Mouse (Mus musculus) erythroblast, embryonic 14.5 days (primary cell): ENCODE results near the gene Gm7138. TPM values are rescaled to one million over a fixed set of nuclear protein-coding genes. Genes with fewer than 3 reads are reported as not detected.
"Not testable (repeated sequence)": the region's sequence is repeated elsewhere in the genome, so short reads cannot be mapped to it uniquely, and the experiment has no call there.

Experiments
- H3K27me3 ChIP-seq: 2 replicates; pipeline ENCODE4 v1.6.1; 2012; ENCODE audit warnings: inconsistent platforms; ENCODE audit not compliant: control insufficient read depth
- H3K36me3 ChIP-seq: 2 replicates; pipeline ENCODE4 v1.6.1; 2012; ENCODE audit warnings: mild to moderate bottlenecking, inconsistent platforms; ENCODE audit not compliant: control insufficient read depth
- H3K4me1 ChIP-seq: 2 replicates; pipeline ENCODE4 v1.6.1; 2012; ENCODE audit warnings: inconsistent platforms; ENCODE audit not compliant: control insufficient read depth
- H3K4me3 ChIP-seq: replicated peaks from 2 replicates; pipeline ENCODE3; 2012; ENCODE audit warnings: moderate library complexity, mild to moderate bottlenecking, inconsistent platforms
- H3K9me3 ChIP-seq: 2 replicates; pipeline ENCODE4 v1.6.1; 2012; ENCODE audit warnings: low read length, inconsistent platforms, mixed read lengths; ENCODE audit not compliant: control insufficient read depth
- GATA1 ChIP-seq: IDR thresholded peaks from 2 replicates; pipeline ENCODE4 v1.6.1; 2012; ENCODE audit warnings: low read length, inconsistent platforms, mixed read lengths
- TAL1 ChIP-seq: IDR thresholded peaks from 3 replicates; pipeline ENCODE4 v1.6.1; 2012; ENCODE audit warnings: low read length, inconsistent platforms, mixed read lengths
- polyA plus RNA-seq: library from polyadenylated mRNA; stranded (reverse); fragments of >175 nt; gene quantifications from 2 replicates; pipeline ENCODE4 v1.2.3, GENCODE M21; 2012

The Gm7138 gene
- polyA plus RNA-seq = not detected in 2 replicates

DNA sequence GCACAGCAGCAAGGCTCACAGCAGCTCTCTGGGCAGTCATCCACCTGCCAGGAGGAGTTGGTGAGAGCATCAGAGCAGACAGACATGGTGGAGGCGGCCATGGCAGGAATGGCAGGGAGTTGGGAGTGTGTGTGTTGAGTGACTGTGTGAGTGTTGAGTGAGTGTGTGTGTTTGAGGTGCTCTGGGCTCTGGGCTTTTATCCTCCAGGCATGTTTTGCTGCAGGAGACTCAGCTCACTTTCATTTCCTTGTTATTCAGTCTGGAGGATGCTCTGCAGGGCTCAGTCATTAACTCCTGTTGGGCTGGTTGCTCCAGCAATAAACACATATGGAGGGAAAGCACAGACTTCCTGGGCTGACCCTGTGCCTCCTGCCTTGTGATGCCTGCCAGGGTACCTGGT lies at the start of gene Gm7138:
Gene Gm7138, minus strand, starts transcription at position 101 of the 400 bp plus-strand sequence.
- H3K27me3 ChIP-seq, H3K4me3 ChIP-seq, H3K9me3 ChIP-seq, H3K36me3 ChIP-seq, H3K4me1 ChIP-seq: not testable (repeated sequence)

DNA sequence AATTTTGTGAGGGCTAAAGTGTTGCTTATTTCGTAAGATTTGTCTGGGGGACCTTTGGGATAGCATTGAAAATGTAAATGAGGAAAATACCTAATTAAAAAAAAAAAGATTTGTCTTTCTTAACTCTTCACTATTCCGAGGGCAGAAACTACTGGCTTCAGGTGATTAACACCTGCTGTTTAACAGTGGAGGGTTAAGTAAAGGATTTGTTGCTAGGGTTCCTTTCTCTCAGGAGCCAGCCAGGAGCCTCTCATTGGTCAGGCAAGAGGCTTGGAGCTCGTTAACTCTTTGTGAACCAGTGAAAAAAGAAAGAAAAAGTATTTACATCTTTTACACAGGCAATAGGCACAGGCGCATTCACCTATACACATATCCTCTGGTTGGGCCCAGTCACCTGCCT lies 42.5 kb upstream of the Gm7138 start:
- H3K36me3 ChIP-seq = no peaks in the 10 kb centered on the region
- H3K4me3 ChIP-seq = no peak overlapping the region
- TF ChIP-seq TAL1 (no peak), GATA1 (no peak)
- H3K27me3 ChIP-seq = no peaks in the 10 kb centered on the region
- H3K9me3 ChIP-seq = no peaks in the 10 kb centered on the region; the same call in 1 of the 2 replicates
- no peaks in the 10 kb centered on the region for H3K4me1 ChIP-seq

DNA sequence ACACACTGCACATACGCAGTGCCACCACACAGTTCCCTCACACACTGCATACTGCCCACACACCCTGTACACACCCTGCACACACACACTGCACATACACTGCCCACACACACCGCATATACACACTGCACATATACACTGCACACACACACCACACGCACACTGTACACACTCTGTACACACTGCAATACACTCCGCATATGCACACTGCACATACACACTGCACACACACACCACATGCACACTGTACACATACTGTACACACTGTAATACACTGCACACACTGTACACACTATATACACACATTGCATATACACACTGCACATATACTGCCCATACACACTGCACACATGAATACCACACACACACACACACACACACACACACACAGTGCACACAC lies 41.8 kb upstream of the Gm7138 start:
- Histone ChIP-seq H3K27me3 (no peaks in the 10 kb centered on the region), H3K4me1 (no peaks in the 10 kb centered on the region), H3K4me3 (no peak overlapping the region), H3K36me3 (no peaks in the 10 kb centered on the region), H3K9me3 (no peaks in the 10 kb centered on the region; the same call in 1 of the 2 replicates)
- TF ChIP-seq GATA1 = no peak
- no peak for TF ChIP-seq TAL1

DNA sequence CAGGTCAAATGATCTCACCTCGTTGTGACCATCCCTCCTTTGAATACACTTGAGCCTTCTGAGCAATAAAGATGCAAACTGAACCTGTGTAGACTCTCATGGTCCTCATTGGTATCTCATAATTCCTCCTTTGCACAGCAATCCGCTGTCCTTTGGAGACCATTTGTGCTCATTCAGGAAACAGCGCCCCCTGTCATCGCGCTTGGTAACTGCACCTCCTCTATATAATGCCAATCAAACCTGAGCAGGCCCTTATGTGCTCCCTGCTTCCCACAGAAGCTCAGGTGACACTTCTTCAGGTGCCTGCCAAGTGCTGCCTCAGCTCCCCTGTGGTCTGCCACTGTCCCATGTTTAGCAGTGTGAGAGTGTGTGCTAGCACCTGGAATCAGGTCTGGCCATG lies 38.8 kb upstream of the Gm7138 start:
- Histone ChIP-seq H3K9me3 (no peaks in the 10 kb centered on the region; the same call in 1 of the 2 replicates), H3K36me3 (no peaks in the 10 kb centered on the region), H3K4me3 (no peak overlapping the region), H3K4me1 (no peaks in the 10 kb centered on the region), H3K27me3 (no peaks in the 10 kb centered on the region)
- TF ChIP-seq TAL1 = no peak
- TF ChIP-seq GATA1 = no peak

DNA sequence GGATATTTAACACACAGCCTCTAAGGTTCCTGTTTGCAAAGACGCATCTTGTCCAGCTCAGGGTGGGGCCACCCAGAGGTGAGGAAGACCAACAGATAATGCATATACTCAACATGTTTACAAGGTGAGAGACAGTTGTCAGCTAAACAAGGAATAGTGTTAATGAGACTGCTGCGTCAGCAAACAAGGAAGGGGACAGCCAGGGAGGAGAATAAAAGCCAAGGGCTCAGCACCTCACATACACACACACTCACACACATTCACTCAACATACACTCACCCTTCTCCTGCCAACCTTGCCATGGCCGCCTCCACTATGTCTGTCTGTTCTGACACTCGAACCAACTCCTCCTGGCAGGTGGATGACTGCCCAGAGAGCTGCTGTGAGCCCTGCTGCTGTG lies 37.6 kb upstream of the Gm7138 start, which contains the start of gene Gm2696:
Gene Gm2696, plus strand, starts transcription at position 301 of the 400 bp plus-strand sequence.
- Histone ChIP-seq H3K27me3 (no peaks in the 10 kb centered on the region), H3K36me3 (no peaks in the 10 kb centered on the region), H3K4me1 (no peaks in the 10 kb centered on the region), H3K4me3 (no peak within 1 kb of the TSS), H3K9me3 (no peaks in the 10 kb centered on the region; the same call in 1 of the 2 replicates)
- TF ChIP-seq TAL1 = no peak
- TF ChIP-seq GATA1 = no peak

DNA sequence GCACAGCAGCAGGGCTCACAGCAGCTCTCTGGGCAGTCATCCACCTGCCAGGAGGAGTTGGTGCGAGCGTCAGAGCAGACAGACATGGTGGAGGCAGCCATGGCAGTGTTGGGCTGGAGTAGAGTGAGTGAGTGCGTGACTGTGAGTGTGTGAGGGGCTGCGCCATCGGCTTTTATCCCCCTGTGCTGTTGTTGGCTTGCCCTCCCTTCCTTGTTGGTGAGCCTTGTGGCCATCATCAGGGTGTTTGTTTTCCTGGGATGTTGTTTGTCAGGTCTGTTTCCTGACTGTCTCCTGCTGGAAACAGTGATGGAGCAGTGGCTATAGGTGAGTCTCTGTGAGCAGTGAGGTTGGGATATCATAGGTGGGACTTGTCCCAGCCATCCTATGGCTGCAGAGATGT lies 35.0 kb upstream of the Gm7138 start, which contains the start of gene Gm9507:
Gene Gm9507, minus strand, starts transcription at position 101 of the 400 bp plus-strand sequence.
- Histone ChIP-seq H3K9me3 (no peaks in the 10 kb centered on the region; the same call in 1 of the 2 replicates), H3K4me3 (no peak within 1 kb of the TSS), H3K4me1 (no peaks in the 10 kb centered on the region), H3K36me3 (no peaks in the 10 kb centered on the region), H3K27me3 (no peaks in the 10 kb centered on the region)
- TF ChIP-seq TAL1 (no peak), GATA1 (no peak)

DNA sequence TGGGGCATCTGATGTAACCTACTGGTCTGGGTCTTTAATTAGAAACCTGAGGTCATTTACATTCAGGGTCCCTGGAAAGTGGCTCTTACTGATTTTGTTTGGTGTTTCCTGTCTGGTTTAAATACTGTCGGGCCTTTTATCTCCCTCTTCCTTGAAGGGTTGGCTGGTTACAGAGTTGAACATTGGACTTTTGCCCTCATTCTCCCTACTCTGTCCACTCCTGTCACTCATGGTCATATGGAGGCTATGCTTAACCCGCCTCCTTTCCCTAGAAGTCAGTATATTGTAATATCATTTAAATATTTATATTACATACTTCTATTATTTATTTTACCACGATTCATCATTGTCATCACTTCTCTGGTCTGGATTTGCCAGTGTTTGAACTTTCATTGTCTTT lies 27.4 kb upstream of the Gm7138 start:
- Histone ChIP-seq H3K4me3 (no peak overlapping the region), H3K27me3 (no peaks in the 10 kb centered on the region), H3K4me1 (no peaks in the 10 kb centered on the region), H3K9me3 (no peaks in the 10 kb centered on the region; the same call in 1 of the 2 replicates), H3K36me3 (no peaks in the 10 kb centered on the region)
- TF ChIP-seq GATA1 = no peak
- no peak for TF ChIP-seq TAL1

DNA sequence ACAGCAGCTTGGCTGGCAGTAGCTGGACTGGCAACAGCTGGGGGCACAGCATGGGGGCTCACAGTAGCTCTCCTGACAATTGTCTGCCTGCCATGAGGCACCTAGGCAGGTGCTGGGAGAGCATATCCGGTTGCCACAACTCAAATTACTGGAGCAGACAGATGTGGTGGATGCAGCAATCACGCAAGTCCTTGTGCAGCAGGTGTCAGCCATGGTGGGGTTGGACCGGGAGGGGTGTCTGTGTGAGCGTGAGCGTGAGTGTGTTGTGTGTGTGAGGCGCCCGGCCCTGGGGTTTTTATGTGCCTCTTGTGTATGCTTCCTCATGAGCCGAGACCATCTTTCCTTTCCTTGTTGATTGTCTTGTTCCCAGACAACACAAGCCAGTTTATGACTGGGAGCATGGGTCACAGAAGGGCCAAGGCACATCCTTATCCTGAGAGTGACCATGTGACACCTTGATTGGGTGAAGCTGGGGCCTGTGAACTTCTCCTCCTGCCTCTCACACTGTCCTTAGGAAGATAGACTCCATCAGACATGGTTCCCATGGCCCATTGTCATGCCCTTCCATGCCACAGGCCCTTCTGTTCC lies 22.3 kb upstream of the Gm7138 start, which contains the start of gene Gm19668:
Gene Gm19668, minus strand, starts transcription at position 213 of the 588 bp plus-strand sequence.
- Histone ChIP-seq H3K27me3 (no peaks in the 10 kb centered on the region), H3K36me3 (no peaks in the 10 kb centered on the region), H3K9me3 (no peaks in the 10 kb centered on the region), H3K4me3 (no peak within 1 kb of the TSS), H3K4me1 (no peaks in the 10 kb centered on the region)
- TF ChIP-seq TAL1 = no peak
- no peak for TF ChIP-seq GATA1

DNA sequence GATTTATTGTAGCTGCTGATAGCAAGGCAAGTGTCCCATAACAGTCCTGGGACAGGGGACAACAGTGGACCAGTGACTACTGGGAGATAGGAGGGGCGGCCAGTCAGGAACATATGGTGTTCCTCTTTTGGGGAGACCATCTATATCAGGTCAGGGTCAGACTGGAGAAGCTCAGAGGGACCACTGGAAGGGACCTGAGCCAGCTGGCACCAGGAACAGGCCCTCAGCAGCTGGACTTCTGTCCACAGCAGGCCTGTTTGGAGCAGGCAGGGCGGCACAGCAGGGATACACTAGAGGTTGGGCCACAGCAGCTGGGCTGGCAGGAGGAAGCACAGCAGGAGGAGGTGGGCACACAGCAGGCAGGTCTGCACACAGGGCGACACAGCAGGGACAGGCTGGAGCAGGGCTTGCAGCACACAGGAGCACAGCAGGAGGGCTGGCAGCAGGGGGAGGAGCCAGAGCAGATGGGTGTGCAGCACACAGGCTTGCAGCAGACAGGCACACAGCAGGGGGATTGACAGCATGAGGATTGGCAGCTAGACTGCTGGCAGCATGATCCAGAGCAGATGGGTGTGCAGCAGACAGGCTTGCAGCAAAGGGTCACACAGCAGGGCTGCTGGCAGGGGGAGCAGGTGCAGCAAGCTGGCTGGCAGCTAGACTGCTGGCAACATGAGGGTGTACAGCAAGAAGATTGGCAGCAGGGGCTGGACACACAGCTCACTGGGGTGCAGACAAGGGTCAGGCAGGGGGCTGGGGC lies 21.6 kb upstream of the Gm7138 start:
- not testable (repeated sequence) for H3K4me3 ChIP-seq

DNA sequence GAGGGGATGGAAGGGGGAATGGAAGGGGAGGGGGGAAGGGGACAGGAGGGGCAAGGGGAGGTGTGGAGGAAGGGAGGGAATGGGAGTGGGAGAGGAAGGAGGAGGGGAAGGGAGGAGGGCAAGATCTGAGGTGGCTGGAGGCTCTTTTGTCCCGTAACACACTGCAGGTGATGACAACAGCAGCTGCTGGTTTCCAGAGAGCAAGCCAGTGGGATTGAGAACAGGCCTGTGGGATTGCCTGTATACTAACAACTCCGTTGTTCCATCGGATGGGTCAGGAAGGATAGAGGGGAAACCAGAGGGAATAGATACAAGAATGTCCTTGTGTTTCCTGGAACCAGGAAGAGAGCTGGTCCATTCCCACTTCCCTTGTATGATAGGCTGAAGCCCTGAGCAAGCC lies 20.9 kb upstream of the Gm7138 start:
- Histone ChIP-seq H3K4me3 (no peak overlapping the region), H3K4me1 (no peaks in the 10 kb centered on the region), H3K36me3 (no peaks in the 10 kb centered on the region), H3K9me3 (no peaks in the 10 kb centered on the region), H3K27me3 (no peaks in the 10 kb centered on the region)
- TF ChIP-seq TAL1 (no peak), GATA1 (no peak)

More for the DNA sequence above, 21.6 kb upstream of the Gm7138 start:
- not testable (repeated sequence) for H3K4me1 ChIP-seq, H3K9me3 ChIP-seq, H3K27me3 ChIP-seq, H3K36me3 ChIP-seq
